Mouse (Mus musculus) CD4-positive, CD25-positive, alpha-beta regulatory T cell, adult 2 months (primary cell): ENCODE results near the gene Spem2.
A peak's percentile ranks its signal among the peaks of the same experiment; 100 is the strongest.

ENCODE experiments used
- DNase-seq: peaks from one replicate; pipeline ENCODE4 v3.0.0-alpha.2; 2012; ENCODE audit warnings: low read depth, low spot score

The Spem2 gene

DNA sequence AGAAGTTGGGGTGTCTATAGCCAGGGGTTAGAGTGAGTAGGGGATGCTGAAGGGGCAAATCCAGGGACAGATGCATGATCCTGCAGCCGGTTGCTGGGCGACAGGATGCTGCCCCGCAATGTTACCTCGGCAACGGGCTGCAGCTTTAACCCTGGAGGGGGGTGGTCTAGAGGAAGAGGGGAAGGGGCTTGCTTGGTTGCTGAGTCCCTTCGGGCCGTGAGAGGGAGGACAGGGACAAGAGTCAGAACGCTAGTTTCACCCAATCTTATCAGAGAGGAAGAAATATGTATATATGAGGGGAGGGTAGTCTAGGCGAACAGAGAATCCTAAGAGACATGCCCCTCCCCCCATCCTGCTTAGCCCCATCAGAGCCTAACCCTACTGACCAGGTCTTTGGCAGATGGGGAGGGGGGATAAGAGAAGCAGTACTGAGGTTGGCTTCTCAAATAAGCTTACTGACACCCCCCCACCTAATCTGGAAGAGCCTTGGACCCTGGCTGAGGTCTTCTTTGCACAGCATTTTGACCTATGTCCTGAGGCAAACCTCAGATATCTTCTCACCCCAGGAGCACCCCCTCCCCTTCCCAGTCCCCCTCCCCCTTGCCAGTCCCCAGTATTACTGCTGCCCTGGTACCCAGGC is 17.2 kb upstream of the Spem2 start:
- peak; percentile 26 for DNase-seq

DNA sequence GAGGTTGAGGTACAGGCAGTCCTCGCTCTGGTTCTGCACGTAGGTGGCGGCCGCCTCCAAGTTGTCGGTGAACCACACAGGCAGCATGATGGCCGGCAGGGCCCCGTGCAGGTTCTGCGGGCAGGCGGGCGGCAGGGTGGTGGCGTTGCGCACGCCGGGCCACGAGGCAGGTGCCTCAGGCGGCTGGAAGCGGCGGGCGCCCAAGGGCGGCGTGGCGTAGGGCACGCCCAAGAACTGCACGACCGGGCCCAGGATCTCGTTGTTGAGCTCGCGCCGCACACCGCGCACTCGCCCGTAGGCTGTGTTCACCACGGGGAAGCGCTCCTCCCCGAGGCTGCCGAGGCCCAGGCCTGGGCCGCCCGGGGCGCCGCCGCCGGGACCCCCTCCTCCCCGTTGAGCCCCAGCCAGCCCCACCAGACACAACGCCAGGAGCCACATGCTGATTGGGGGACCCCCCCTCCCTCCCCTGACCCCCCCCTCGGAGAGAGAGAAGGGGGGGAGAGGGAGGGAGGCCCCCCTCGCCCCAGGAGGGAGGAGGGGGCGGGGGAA is 15.8 kb upstream of the Spem2 start:
- DNase-seq: peak; percentile 78

DNA sequence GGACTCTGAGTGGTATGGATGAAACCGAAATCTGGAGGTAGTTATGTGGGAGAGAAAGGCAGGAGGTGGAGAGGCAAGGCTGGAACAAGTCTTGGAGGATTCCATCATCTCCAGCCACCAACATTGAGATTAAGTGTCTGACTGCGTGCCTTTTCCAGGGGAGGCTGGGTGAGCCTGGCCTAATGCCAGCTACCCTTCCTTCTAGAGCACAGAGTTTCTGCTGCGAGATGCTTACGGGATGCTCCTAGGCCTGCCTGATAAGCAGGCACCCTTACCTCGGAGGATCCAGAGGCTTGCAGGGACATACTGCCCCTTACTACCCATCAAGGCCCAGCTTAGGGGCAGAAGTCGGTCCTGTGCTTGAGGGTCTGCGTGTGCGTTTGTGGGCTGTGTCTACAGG is 15.3 kb upstream of the Spem2 start:
- DNase-seq: no peak

DNA sequence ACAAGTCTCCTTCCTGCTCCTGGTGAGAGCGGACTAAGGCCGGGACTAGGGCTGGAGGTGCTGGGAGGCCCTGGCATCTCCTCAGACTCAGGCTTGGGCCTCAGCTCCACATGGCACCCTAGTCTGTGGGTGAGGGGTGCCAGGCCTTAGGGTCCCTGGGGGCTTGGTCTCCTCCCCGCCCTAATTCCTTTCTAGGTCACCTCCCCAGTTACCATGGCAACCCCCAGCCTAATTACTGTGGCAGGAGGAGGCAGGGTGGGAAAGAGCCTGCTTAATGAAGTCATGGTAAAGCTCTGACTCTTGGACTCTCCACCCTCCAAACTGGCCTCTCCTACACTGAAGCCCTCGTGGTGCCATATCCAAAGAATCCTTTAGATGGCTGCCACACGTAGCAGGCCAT is 10.6 kb upstream of the Spem2 start:
- no peak for DNase-seq

GRCm38 (mm10) chr11:69823456-69823855 is 5.2 kb upstream of the Spem2 start:
- no peak for DNase-seq

GRCm38 (mm10) chr11:69822080-69822479 is 3.8 kb upstream of the Spem2 start, which contains the start of gene Spem1:
Gene Spem1 (minus strand): TSS chr11:69822180.
- DNase-seq: no peak

- DNase-seq: no peak
Observed at GRCm38 (mm10) chr11:69818871-69819270, 606 bp upstream of the Spem2 start.

GRCm38 (mm10) chr11:69816520-69816919 is 1.7 kb downstream of the Spem2 start:
- no peak for DNase-seq

- no peak for DNase-seq
Observed at GRCm38 (mm10) chr11:69815155-69815554, 3.1 kb downstream of the Spem2 start, which contains the start of gene Gm39566. Gene Gm39566 (minus strand): TSS chr11:69815298.

- no peak for DNase-seq
Observed at GRCm38 (mm10) chr11:69810280-69810679, 8.0 kb downstream of the Spem2 start.

DNA sequence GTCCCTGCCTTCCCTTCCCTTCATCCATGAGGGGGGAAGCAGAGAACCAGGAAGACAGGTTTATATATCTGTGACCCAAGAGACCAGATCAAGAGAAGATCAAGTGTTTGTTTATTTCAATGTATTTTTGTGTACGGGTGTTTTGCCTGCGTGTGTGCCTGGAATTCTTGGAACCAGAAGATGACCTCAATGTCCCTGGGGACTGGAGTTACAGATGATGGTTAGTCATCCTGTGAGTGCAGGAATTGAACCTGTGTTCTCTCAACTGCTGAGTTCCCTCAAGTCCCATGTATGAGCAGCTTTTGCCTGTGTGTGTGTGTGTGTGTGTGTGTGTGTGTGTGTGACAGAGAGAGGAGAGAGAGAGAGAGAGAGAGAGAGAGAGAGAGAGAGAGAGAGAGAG is 10.6 kb downstream of the Spem2 start:
- no peak for DNase-seq

DNA sequence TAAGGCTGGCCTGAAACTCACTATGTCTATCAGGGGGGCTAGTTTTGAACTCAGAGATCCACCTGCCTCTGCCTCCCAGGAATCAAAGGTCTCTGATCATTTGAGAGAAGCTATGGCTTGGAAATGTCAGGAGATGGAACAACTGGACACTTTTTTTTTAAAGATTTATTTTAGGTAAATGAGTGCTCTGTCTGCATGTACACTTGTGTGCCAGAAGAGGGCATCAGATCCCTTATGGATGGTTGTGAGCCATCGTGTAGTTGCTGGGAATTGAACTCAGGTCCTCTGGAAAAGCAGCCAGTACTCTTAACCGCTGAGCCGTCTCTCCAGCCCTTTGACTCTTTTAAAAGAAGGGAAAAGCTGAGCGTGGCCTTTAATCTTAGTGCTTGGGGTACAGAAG is 11.9 kb downstream of the Spem2 start:
- DNase-seq: no peak

DNA sequence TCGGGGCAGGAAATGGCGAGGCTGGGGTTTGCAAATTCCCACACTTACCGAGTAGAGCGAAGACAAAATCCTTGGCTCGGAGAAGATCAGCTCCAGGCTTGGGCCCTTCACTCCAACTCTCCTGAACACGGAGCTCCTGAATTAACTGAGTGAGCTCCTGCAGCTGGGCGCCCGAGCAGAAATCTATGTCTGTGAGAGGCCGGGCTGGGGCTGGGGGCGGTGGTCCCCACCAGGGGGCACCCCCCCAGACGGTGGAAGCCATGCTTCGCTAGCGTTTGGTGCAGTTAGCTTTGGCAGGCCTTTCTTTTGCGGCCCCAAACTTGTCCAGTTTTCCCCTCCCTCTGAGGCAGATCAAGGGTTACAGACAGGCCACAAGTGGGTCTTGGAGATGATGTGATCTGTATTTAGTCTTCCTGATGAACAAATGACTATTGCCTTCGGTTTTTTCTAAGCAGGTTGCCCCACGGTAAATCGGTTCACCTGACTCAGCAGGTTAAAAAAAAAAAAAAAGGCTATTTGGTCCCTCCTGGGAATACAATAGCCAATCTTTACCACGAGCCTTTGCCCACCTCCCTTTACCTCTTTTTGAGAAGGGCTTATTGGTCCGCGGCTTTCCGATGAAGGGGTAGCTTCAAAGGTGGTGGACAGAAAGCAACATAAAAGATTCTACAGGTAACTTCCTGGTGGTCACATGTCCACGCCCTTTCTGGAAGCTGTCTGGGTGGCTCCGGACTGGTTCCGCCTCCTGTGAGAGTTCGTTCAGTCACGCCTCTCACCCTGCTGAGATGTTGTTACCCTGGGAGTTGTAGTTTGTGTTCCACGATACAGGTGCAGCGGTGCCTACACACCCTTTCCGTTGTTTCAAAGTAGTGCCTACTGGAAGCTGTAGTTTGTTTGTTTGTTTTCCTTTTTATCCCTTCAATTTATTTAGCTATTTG is 13.0 kb downstream of the Spem2 start, which contains the start of gene Tmem102:
TSS of gene Tmem102 (minus strand) at position 653 of the 938 bp plus-strand sequence.
- no peak for DNase-seq

GRCm38 (mm10) chr11:69804652-69804940 is 13.7 kb downstream of the Spem2 start:
- DNase-seq: no peak

GRCm38 (mm10) chr11:69803786-69804651 is 14.2 kb downstream of the Spem2 start:
- peak; percentile 85 for DNase-seq

GRCm38 (mm10) chr11:69803328-69803727 is 14.9 kb downstream of the Spem2 start:
- no peak for DNase-seq

- DNase-seq: peak; percentile 82
Observed at GRCm38 (mm10) chr11:69802648-69803105, 15.6 kb downstream of the Spem2 start.

DNA sequence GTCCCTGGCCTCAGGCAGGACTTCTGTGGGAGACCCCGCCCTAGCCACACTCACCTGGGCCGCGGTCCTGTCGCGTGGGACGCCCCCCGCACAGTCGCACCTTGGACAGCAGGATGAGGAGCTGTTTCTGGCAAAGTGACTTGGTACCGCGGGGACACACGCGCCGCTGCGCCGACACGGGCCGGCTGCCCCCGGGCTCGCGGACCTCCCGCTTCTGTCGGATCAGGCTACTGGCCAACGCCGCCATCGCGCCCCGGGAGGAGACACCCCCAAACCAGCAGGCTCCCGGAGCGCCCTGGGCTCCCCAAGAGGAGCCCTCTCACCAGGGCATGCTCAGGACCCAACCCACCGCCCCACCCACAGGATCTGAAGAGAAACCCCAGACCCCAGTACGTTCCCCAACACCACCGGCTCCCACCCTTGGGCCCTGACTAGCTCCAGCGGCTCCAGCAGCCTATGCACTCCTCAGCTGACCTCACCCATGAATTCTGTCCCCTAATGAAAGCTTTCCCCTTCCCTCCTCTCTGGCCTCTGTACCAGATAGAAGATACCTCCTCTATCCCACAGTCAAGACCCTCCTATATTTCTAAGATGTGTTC is 16.8 kb downstream of the Spem2 start, which contains the start of gene Fgf11:
TSS of gene Fgf11 (minus strand) at position 479 of the 599 bp plus-strand sequence.
- peak; percentile 28 for DNase-seq

GRCm38 (mm10) chr11:69800392-69801197 is 17.7 kb downstream of the Spem2 start:
- DNase-seq: peak; percentile 27

- peak; percentile 36 for DNase-seq
Observed at GRCm38 (mm10) chr11:69800138-69800391, 18.2 kb downstream of the Spem2 start.
